Mouse (Mus musculus) MEL (cell line): ENCODE measurements around the gene 1700018F24Rik. TPM values are rescaled to one million over a fixed set of nuclear protein-coding genes. Genes with fewer than 3 reads are reported as not detected.
A peak's percentile ranks its signal among the peaks of the same experiment; 100 is the strongest.

Experiments used
- DNase-seq: peaks from one replicate; pipeline ENCODE4 v3.0.0; 2011; ENCODE audit warnings: low read depth, low spot score
- H3K27ac ChIP-seq: 2 replicates; pipeline ENCODE4 v1.5.1; 2012; ENCODE audit warnings: low read depth, mild to moderate bottlenecking, control low read depth, low read length, moderate library complexity; ENCODE audit not compliant: control insufficient read depth
- H3K27me3 ChIP-seq, 2 experiments: fragments of 150-350 bp in 1 of 2; sonication (generic) in 1 of 2; 2 replicates each; pipeline ENCODE4 v1.6.1; 2012; ENCODE audit warnings: low read length in 2 of 2, mild to moderate bottlenecking in 2 of 2, improper control_type of control experiment in 1 of 2, moderate library complexity in 1 of 2; ENCODE audit not compliant: insufficient read depth in 2 of 2, control insufficient read depth in 1 of 2
- H3K36me3 ChIP-seq, 2 experiments: 2 replicates each; pipeline ENCODE4 v1.6.1; 2012 to 2014; ENCODE audit warnings: low read length in 2 of 2, improper control_type of control experiment in 1 of 2, inconsistent platforms in 1 of 2, mild to moderate bottlenecking in 1 of 2; ENCODE audit not compliant: insufficient read depth in 2 of 2, control insufficient read depth in 1 of 2
- H3K4me1 ChIP-seq, 2 experiments: fragments of 150-350 bp in 1 of 2; sonication (generic) in 1 of 2; 2 replicates each; pipeline ENCODE4 v1.6.1; 2012; ENCODE audit warnings: low read length in 2 of 2, improper control_type of control experiment in 1 of 2, mild to moderate bottlenecking in 1 of 2; ENCODE audit not compliant: insufficient read depth in 2 of 2, control insufficient read depth in 1 of 2
- H3K4me3 ChIP-seq, 2 experiments: fragments of 150-350 bp in 1 of 2; sonication (generic) in 1 of 2; 2 replicates each; pipeline ENCODE4 v1.5.1; 2012; ENCODE audit warnings: low read depth in 2 of 2, low read length in 2 of 2, mild to moderate bottlenecking in 2 of 2, moderate library complexity in 2 of 2, control low read depth in 1 of 2, improper control_type of control experiment in 1 of 2; ENCODE audit not compliant: control insufficient read depth in 1 of 2, insufficient read depth in 1 of 2
- H3K79me2 ChIP-seq: 2 replicates; pipeline ENCODE4 v1.6.1; 2012; ENCODE audit warnings: mild to moderate bottlenecking, low read length, moderate library complexity; ENCODE audit not compliant: control insufficient read depth, poor library complexity, insufficient read depth
- H3K9ac ChIP-seq: 2 replicates; pipeline ENCODE4 v1.6.1; 2012; ENCODE audit warnings: low read depth, mild to moderate bottlenecking, control low read depth, low read length, moderate library complexity; ENCODE audit not compliant: control insufficient read depth, poor library complexity, severe bottlenecking
- H3K9me3 ChIP-seq: fragments of 150-350 bp; sonication (generic); replicated peaks from 2 replicates; pipeline ENCODE4 v1.6.1; 2012; ENCODE audit warnings: mild to moderate bottlenecking, low read length, improper control_type of control experiment, moderate library complexity; ENCODE audit not compliant: insufficient read depth
- BHLHE40 ChIP-seq: IDR thresholded peaks from 2 replicates; pipeline ENCODE4 v1.6.1; 2012; ENCODE audit warnings: low read depth, mild to moderate bottlenecking, inconsistent platforms, low read length, improper control_type of control experiment, borderline replicate concordance
- CTCF ChIP-seq, 3 experiments: IDR thresholded peaks in 2 of 3; conservative IDR thresholded peaks in 1 of 3; 2 replicates each; pipeline ENCODE4 v1.5.1; 2011 to 2012; ENCODE audit warnings: low read length in 3 of 3, low read depth in 2 of 3, mild to moderate bottlenecking in 2 of 3, improper control_type of control experiment in 1 of 3, inconsistent platforms in 1 of 3, mixed read lengths in 1 of 3, moderate library complexity in 1 of 3; ENCODE audit not compliant: control insufficient read depth in 1 of 3, insufficient read depth in 1 of 3, poor library complexity in 1 of 3, severe bottlenecking in 1 of 3
- ELF1 ChIP-seq: IDR thresholded peaks from 2 replicates; pipeline ENCODE4 v1.6.1; 2014; ENCODE audit warnings: low read depth, mild to moderate bottlenecking, inconsistent platforms, low read length, improper control_type of control experiment, moderate library complexity
- EP300 ChIP-seq, 2 experiments: IDR thresholded peaks; 2 replicates each; pipeline ENCODE4 v1.6.1; 2011; ENCODE audit warnings: improper control_type of control experiment in 2 of 2, low read length in 2 of 2, low read depth in 1 of 2, mild to moderate bottlenecking in 1 of 2
- ETS1 ChIP-seq: IDR thresholded peaks from 2 replicates; pipeline ENCODE4 v1.6.1; 2012; ENCODE audit warnings: low read depth, mild to moderate bottlenecking, inconsistent platforms, low read length, improper control_type of control experiment, moderate library complexity
- GABPA ChIP-seq: IDR thresholded peaks from 2 replicates; pipeline ENCODE4 v1.6.1; 2012; ENCODE audit warnings: low read depth, mild to moderate bottlenecking, inconsistent platforms, low read length, improper control_type of control experiment, moderate library complexity
- GATA1 ChIP-seq: IDR thresholded peaks from 2 replicates; pipeline ENCODE4 v1.6.1; 2011; ENCODE audit warnings: low read depth, low read length, improper control_type of control experiment
- MAFK ChIP-seq: IDR thresholded peaks from 2 replicates; pipeline ENCODE4 v1.6.1; 2011; ENCODE audit warnings: low read depth, mild to moderate bottlenecking, low read length, improper control_type of control experiment, borderline replicate concordance
- MAX ChIP-seq: IDR thresholded peaks from 2 replicates; pipeline ENCODE4 v1.6.1; 2011; ENCODE audit warnings: low read length, improper control_type of control experiment
- MAZ ChIP-seq: IDR thresholded peaks from 2 replicates; pipeline ENCODE4 v1.6.1; 2012; ENCODE audit warnings: low read depth, mild to moderate bottlenecking, inconsistent platforms, low read length, improper control_type of control experiment
- MXI1 ChIP-seq: IDR thresholded peaks from 2 replicates; pipeline ENCODE4 v1.6.1; 2011; ENCODE audit warnings: mild to moderate bottlenecking, low read depth, low read length, improper control_type of control experiment
- MYB ChIP-seq: IDR thresholded peaks from 2 replicates; pipeline ENCODE4 v1.6.1; 2011; ENCODE audit warnings: mild to moderate bottlenecking, low read depth, low read length, improper control_type of control experiment
- MYC ChIP-seq: IDR thresholded peaks from 2 replicates; pipeline ENCODE4 v1.6.1; 2011; ENCODE audit warnings: low read depth, mild to moderate bottlenecking, low read length, improper control_type of control experiment, moderate library complexity
- NELFE ChIP-seq: IDR thresholded peaks from 2 replicates; pipeline ENCODE4 v1.6.1; 2011; ENCODE audit warnings: low read depth, low read length, improper control_type of control experiment
- NRF1 ChIP-seq: IDR thresholded peaks from 2 replicates; pipeline ENCODE4 v1.6.1; 2014; ENCODE audit warnings: low read depth, mild to moderate bottlenecking, inconsistent platforms, low read length, improper control_type of control experiment, moderate library complexity; ENCODE audit not compliant: poor library complexity, insufficient read depth, severe bottlenecking
- POLR2A ChIP-seq, 2 experiments: IDR thresholded peaks; 2 replicates each; pipeline ENCODE4 v1.6.1; 2011 to 2012; ENCODE audit warnings: low read length in 2 of 2, mild to moderate bottlenecking in 2 of 2, control low read depth in 1 of 2, improper control_type of control experiment in 1 of 2, low read depth in 1 of 2, moderate library complexity in 1 of 2; ENCODE audit not compliant: control insufficient read depth in 1 of 2, insufficient read depth in 1 of 2, poor library complexity in 1 of 2
- POLR2AphosphoS2 ChIP-seq: IDR thresholded peaks from 2 replicates; pipeline ENCODE4 v1.6.1; 2011; ENCODE audit warnings: low read length, improper control_type of control experiment
- RAD21 ChIP-seq: IDR thresholded peaks from 2 replicates; pipeline ENCODE4 v1.6.1; 2011; ENCODE audit warnings: mild to moderate bottlenecking, low read depth, low read length, improper control_type of control experiment
- RCOR1 ChIP-seq: IDR thresholded peaks from 2 replicates; pipeline ENCODE4 v1.6.1; 2012; ENCODE audit warnings: low read depth, mild to moderate bottlenecking, inconsistent platforms, low read length, improper control_type of control experiment
- SIN3A ChIP-seq: IDR thresholded peaks from 2 replicates; pipeline ENCODE4 v1.6.1; 2012; ENCODE audit warnings: low read length, improper control_type of control experiment, inconsistent platforms
- TAL1 ChIP-seq: IDR thresholded peaks from 2 replicates; pipeline ENCODE4 v1.6.1; 2012; ENCODE audit warnings: mild to moderate bottlenecking, inconsistent platforms, low read length, moderate library complexity, mixed read lengths
- USF1 ChIP-seq: IDR thresholded peaks from 2 replicates; pipeline ENCODE4 v1.6.1; 2014; ENCODE audit warnings: low read depth, mild to moderate bottlenecking, inconsistent platforms, low read length, improper control_type of control experiment, moderate library complexity
- USF2 ChIP-seq, 2 experiments: IDR thresholded peaks; 2 replicates each; pipeline ENCODE4 v1.6.1; 2011 to 2012; ENCODE audit warnings: improper control_type of control experiment in 2 of 2, low read length in 2 of 2, borderline replicate concordance in 1 of 2, inconsistent platforms in 1 of 2, low read depth in 1 of 2, mild to moderate bottlenecking in 1 of 2; ENCODE audit not compliant: insufficient read depth in 1 of 2
- ZC3H11A ChIP-seq: IDR thresholded peaks from 2 replicates; pipeline ENCODE4 v1.6.1; 2012; ENCODE audit warnings: low read depth, mild to moderate bottlenecking, inconsistent platforms, low read length, improper control_type of control experiment
- ZMIZ1 ChIP-seq: IDR thresholded peaks from 2 replicates; pipeline ENCODE4 v1.6.1; 2012; ENCODE audit warnings: low read depth, mild to moderate bottlenecking, inconsistent platforms, low read length, improper control_type of control experiment, moderate library complexity
- polyA plus RNA-seq, 2 experiments: library from polyadenylated mRNA; stranded (reverse) in 1 of 2; unstranded in 1 of 2; fragments of >175 nt in 1 of 2; fragments of >200 nt in 1 of 2; gene quantifications; 2 replicates each; pipeline versions ENCODE4 v1.2.1 to v1.2.4; 2012; ENCODE audit warnings: low replicate concordance in 2 of 2, low read depth in 1 of 2; ENCODE audit not compliant: insufficient read length in 2 of 2, insufficient read depth in 1 of 2, missing spikeins in 1 of 2
- total RNA-seq: library from RNA; depleted of rRNA; stranded (reverse); fragments of 300-350 nt; gene quantifications from 2 replicates; pipeline ENCODE4 v1.2.3, GENCODE M21; 2012

The 1700018F24Rik gene
- total and polyA plus RNA-seq, 3 experiments = not detected

GRCm38 (mm10) chr5:145084822-145085221 lies 42.0 kb downstream of the 1700018F24Rik start:
- Histone ChIP-seq H3K27ac (peak overlapping the region; percentile 29; the same call in 1 of the 2 replicates), H3K9ac (peak overlapping the region; percentile 94)

GRCm38 (mm10) chr5:145088186-145088585 lies 45.4 kb downstream of the 1700018F24Rik start:
- no peak overlapping the region for H3K27ac ChIP-seq
- peak; percentile 56 for DNase-seq
- H3K9me3 ChIP-seq = no peaks in the 10 kb centered on the region
- H3K79me2 ChIP-seq = peaks cover 52% of the 10 kb centered on the region
- H3K4me3 ChIP-seq = no peak overlapping the region
- no peak overlapping the region for H3K9ac ChIP-seq
- H3K36me3 ChIP-seq = peaks cover 25 to 30% of the 10 kb centered on the region in 2 experiments
- H3K4me1 ChIP-seq = peaks cover 15 to 24% of the 10 kb centered on the region in 2 experiments
- H3K27me3 ChIP-seq = no peaks in the 10 kb centered on the region
- TF ChIP-seq MYB (no peak), CTCF (IDR thresholded peaks at IDR 0.05 in 2 of 3, conservative IDR thresholded peaks at IDR 0.05 in 1 of 3; ENCODE audit: control insufficient read depth in 1 of 3, insufficient read depth in 1 of 3, low read depth in 2 of 3, low read length in 3 of 3, poor library complexity in 1 of 3, severe bottlenecking in 1 of 3) (peak; percentile 31 to 38 (median 37); a peak in 5 of 6 replicates)

More at GRCm38 (mm10) chr5:145084822-145085221, 42.0 kb downstream of the 1700018F24Rik start:
- H3K4me1 ChIP-seq = peaks cover 12 to 15% of the 10 kb centered on the region in 2 experiments
- H3K4me3 ChIP-seq = peak overlapping the region; percentile 73 to 97
- H3K36me3 ChIP-seq = peaks cover 9 to 25% of the 10 kb centered on the region in 2 experiments
- no peak for DNase-seq
- no peaks in the 10 kb centered on the region for H3K27me3 ChIP-seq
- TF ChIP-seq USF2 (IDR thresholded peaks at IDR 0.05; ENCODE audit: borderline replicate concordance in 1 of 2, insufficient read depth in 1 of 2, low read depth in 1 of 2, low read length in 2 of 2) (no peak), ZC3H11A (no peak), GABPA (no peak), SIN3A (0 out of 2 replicates have a peak, but pooled peaks have one; percentile 18), GATA1 (peak; percentile 57; the same call in 1 of the 2 replicates), TAL1 (no peak), ZMIZ1 (no peak), NELFE (no peak), USF1 (no peak), RAD21 (no peak)
- peaks cover 44% of the 10 kb centered on the region for H3K79me2 ChIP-seq
- no peaks in the 10 kb centered on the region for H3K9me3 ChIP-seq

GRCm38 (mm10) chr5:145089878-145090277 lies 47.1 kb downstream of the 1700018F24Rik start:
- TF ChIP-seq NRF1 (no peak), BHLHE40 (no peak), EP300 (IDR thresholded peaks at IDR 0.05; ENCODE audit: low read depth in 1 of 2, low read length in 2 of 2) (peak; percentile 67 to 83; a peak in 3 of 4 replicates), USF2 (IDR thresholded peaks at IDR 0.05; ENCODE audit: borderline replicate concordance in 1 of 2, insufficient read depth in 1 of 2, low read depth in 1 of 2, low read length in 2 of 2) (no peak), MXI1 (peak; percentile 51; the same call in 1 of the 2 replicates), POLR2AphosphoS2 (no peak), RCOR1 (peak; percentile 83; the same call in 1 of the 2 replicates), MYC (no peak), POLR2A (IDR thresholded peaks at IDR 0.05; ENCODE audit: control insufficient read depth in 1 of 2, insufficient read depth in 1 of 2, low read depth in 1 of 2, low read length in 2 of 2, poor library complexity in 1 of 2) (no peak), NELFE (no peak), TAL1 (peak; percentile 72), MYB (no peak), ELF1 (peak; percentile 52; the same call in 1 of the 2 replicates), ETS1 (peak; percentile 88), SIN3A (peak; percentile 85), MAFK (no peak), MAZ (no peak), MAX (no peak), ZC3H11A (no peak), GATA1 (peak; percentile 86)
- TF ChIP-seq, all 39 proteins: peak for 8
- H3K27me3 ChIP-seq = no peaks in the 10 kb centered on the region
- peak overlapping the region; percentile 93 for H3K27ac ChIP-seq
- H3K4me3 ChIP-seq = no peak overlapping the region; a peak in 1 of 4 replicates
- H3K36me3 ChIP-seq = peaks cover 27 to 39% of the 10 kb centered on the region in 2 experiments
- H3K4me1 ChIP-seq = peaks cover 18 to 25% of the 10 kb centered on the region in 2 experiments
- H3K79me2 ChIP-seq = peaks cover 39% of the 10 kb centered on the region
- peak; percentile 88 for DNase-seq
- H3K9ac ChIP-seq = no peak overlapping the region
- no peaks in the 10 kb centered on the region for H3K9me3 ChIP-seq
